Mouse (Mus musculus): Measurements from ENCODE around the gene Hspb1. TPM values are rescaled to one million over a fixed set of nuclear protein-coding genes. Genes with fewer than 3 reads are reported as not detected.
A peak's percentile ranks its signal among the peaks of the same experiment; 100 is the strongest.

Hspb1 gene
- polyA plus RNA-seq, 1 experiment: 426 TPM

GRCm38 (mm10) chr5:135903551-135904151 lies 15.9 kb downstream of the Hspb1 start:
- Histone ChIP-seq H3K9me3 (replicated peaks; ENCODE audit: control insufficient read depth, insufficient read depth, low read length, poor library complexity, severe bottlenecking) (no peaks in the 10 kb centered on the region), H3K27ac (ENCODE audit: insufficient read depth, low read length) (peak overlapping the region; percentile 67), H3K36me3 (ENCODE audit: control insufficient read depth, insufficient read depth, low read length, poor library complexity, severe bottlenecking) (peaks cover 20% of the 10 kb centered on the region), H3K27me3 (ENCODE audit: control insufficient read depth, insufficient read depth, low read length, poor library complexity, severe bottlenecking) (no peaks in the 10 kb centered on the region), H3K4me1 (ENCODE audit: control insufficient read depth, insufficient read depth, low read length) (peaks cover 2% of the 10 kb centered on the region), H3K9ac (ENCODE audit: low read depth, poor library complexity, severe bottlenecking) (no peak overlapping the region), H3K4me3 (ENCODE audit: low read depth, low read length) (peak overlapping the region; percentile 79)
- TF ChIP-seq POLR2A (IDR thresholded peaks at IDR 0.05; ENCODE audit: insufficient read depth, low read length) (no peak), EP300 (IDR thresholded peaks at IDR 0.05; ENCODE audit: insufficient read depth, low read depth, low read length) (peak; percentile 49; the same call in 1 of the 2 replicates), CTCF (IDR thresholded peaks at IDR 0.05; ENCODE audit: low read depth, low read length) (peak; percentile 96)

GRCm38 (mm10) chr5:135904259-135904658 lies 16.5 kb downstream of the Hspb1 start:
- TF ChIP-seq CTCF (IDR thresholded peaks at IDR 0.05; ENCODE audit: low read depth, low read length) (no peak), POLR2A (IDR thresholded peaks at IDR 0.05; ENCODE audit: insufficient read depth, low read length) (no peak), EP300 (IDR thresholded peaks at IDR 0.05; ENCODE audit: insufficient read depth, low read depth, low read length) (no peak)
- H3K9me3 ChIP-seq (replicated peaks; ENCODE audit: control insufficient read depth, insufficient read depth, low read length, poor library complexity, severe bottlenecking): no peaks in the 10 kb centered on the region
- H3K9ac ChIP-seq (ENCODE audit: low read depth, poor library complexity, severe bottlenecking): no peak overlapping the region
- peak overlapping the region; percentile 74 for H3K27ac ChIP-seq (ENCODE audit: insufficient read depth, low read length)
- H3K4me1 ChIP-seq (ENCODE audit: control insufficient read depth, insufficient read depth, low read length): peaks cover 2% of the 10 kb centered on the region
- peaks cover 25% of the 10 kb centered on the region for H3K36me3 ChIP-seq (ENCODE audit: control insufficient read depth, insufficient read depth, low read length, poor library complexity, severe bottlenecking)
- H3K4me3 ChIP-seq (ENCODE audit: low read depth, low read length): no peak overlapping the region
- no peaks in the 10 kb centered on the region for H3K27me3 ChIP-seq (ENCODE audit: control insufficient read depth, insufficient read depth, low read length, poor library complexity, severe bottlenecking)

GRCm38 (mm10) chr5:135905320-135906225 lies 17.9 kb downstream of the Hspb1 start:
- H3K27me3 ChIP-seq (ENCODE audit: control insufficient read depth, insufficient read depth, low read length, poor library complexity, severe bottlenecking): no peaks in the 10 kb centered on the region
- H3K4me3 ChIP-seq (ENCODE audit: low read depth, low read length): no peak overlapping the region
- peaks cover 38% of the 10 kb centered on the region for H3K36me3 ChIP-seq (ENCODE audit: control insufficient read depth, insufficient read depth, low read length, poor library complexity, severe bottlenecking)
- TF ChIP-seq POLR2A (IDR thresholded peaks at IDR 0.05; ENCODE audit: insufficient read depth, low read length): no peak
- TF ChIP-seq EP300 (IDR thresholded peaks at IDR 0.05; ENCODE audit: insufficient read depth, low read depth, low read length): no peak
- TF ChIP-seq CTCF (IDR thresholded peaks at IDR 0.05; ENCODE audit: low read depth, low read length): no peak
- H3K9me3 ChIP-seq (replicated peaks; ENCODE audit: control insufficient read depth, insufficient read depth, low read length, poor library complexity, severe bottlenecking): no peaks in the 10 kb centered on the region
- H3K9ac ChIP-seq (ENCODE audit: low read depth, poor library complexity, severe bottlenecking): no peak overlapping the region
- no peak overlapping the region for H3K27ac ChIP-seq (ENCODE audit: insufficient read depth, low read length)
- H3K4me1 ChIP-seq (ENCODE audit: control insufficient read depth, insufficient read depth, low read length): peaks cover 2% of the 10 kb centered on the region

GRCm38 (mm10) chr5:135906846-135907245 lies 19.1 kb downstream of the Hspb1 start:
- no peak overlapping the region for H3K4me3 ChIP-seq (ENCODE audit: low read depth, low read length)
- TF ChIP-seq POLR2A (IDR thresholded peaks at IDR 0.05; ENCODE audit: insufficient read depth, low read length) (no peak), CTCF (IDR thresholded peaks at IDR 0.05; ENCODE audit: low read depth, low read length) (no peak), EP300 (IDR thresholded peaks at IDR 0.05; ENCODE audit: insufficient read depth, low read depth, low read length) (no peak)
- H3K27me3 ChIP-seq (ENCODE audit: control insufficient read depth, insufficient read depth, low read length, poor library complexity, severe bottlenecking): no peaks in the 10 kb centered on the region
- no peak overlapping the region for H3K27ac ChIP-seq (ENCODE audit: insufficient read depth, low read length)
- no peak overlapping the region for H3K9ac ChIP-seq (ENCODE audit: low read depth, poor library complexity, severe bottlenecking)
- H3K36me3 ChIP-seq (ENCODE audit: control insufficient read depth, insufficient read depth, low read length, poor library complexity, severe bottlenecking): peaks cover 48% of the 10 kb centered on the region
- H3K9me3 ChIP-seq (replicated peaks; ENCODE audit: control insufficient read depth, insufficient read depth, low read length, poor library complexity, severe bottlenecking): no peaks in the 10 kb centered on the region
- H3K4me1 ChIP-seq (ENCODE audit: control insufficient read depth, insufficient read depth, low read length): peaks cover 2% of the 10 kb centered on the region

GRCm38 (mm10) chr5:135907256-135907655 lies 19.5 kb downstream of the Hspb1 start:
- Histone ChIP-seq H3K4me1 (ENCODE audit: control insufficient read depth, insufficient read depth, low read length) (peaks cover 2% of the 10 kb centered on the region), H3K9me3 (replicated peaks; ENCODE audit: control insufficient read depth, insufficient read depth, low read length, poor library complexity, severe bottlenecking) (no peaks in the 10 kb centered on the region), H3K36me3 (ENCODE audit: control insufficient read depth, insufficient read depth, low read length, poor library complexity, severe bottlenecking) (peaks cover 53% of the 10 kb centered on the region), H3K4me3 (ENCODE audit: low read depth, low read length) (no peak overlapping the region), H3K27me3 (ENCODE audit: control insufficient read depth, insufficient read depth, low read length, poor library complexity, severe bottlenecking) (no peaks in the 10 kb centered on the region), H3K9ac (ENCODE audit: low read depth, poor library complexity, severe bottlenecking) (no peak overlapping the region), H3K27ac (ENCODE audit: insufficient read depth, low read length) (0 out of 2 replicates have a peak overlapping the region, but pooled peaks have one; percentile 10)
- TF ChIP-seq EP300 (IDR thresholded peaks at IDR 0.05; ENCODE audit: insufficient read depth, low read depth, low read length): no peak
- no peak for TF ChIP-seq POLR2A (IDR thresholded peaks at IDR 0.05; ENCODE audit: insufficient read depth, low read length)
- no peak for TF ChIP-seq CTCF (IDR thresholded peaks at IDR 0.05; ENCODE audit: low read depth, low read length)

All from ES-Bruce4 (cell line).